Mouse (Mus musculus): ENCODE results near the gene Znrd1. TPM values are rescaled to one million over a fixed set of nuclear protein-coding genes. Genes with fewer than 3 reads are reported as not detected.
"Not testable (repeated sequence)": the region's sequence is repeated elsewhere in the genome, so short reads cannot be mapped to it uniquely, and the experiment has no call there.

Gene Znrd1
- 88.5 and 96.7 TPM in 2 replicates for polyA plus RNA-seq (2016; fragmentation: Nextera tagmentation; extraction: Ambion mirVana)

- H3K36me3 ChIP-seq, result peaks cover 28% of the 10 kb centered on the region
- under 1% methylated on average over 46 of the region's 46 CpGs for WGBS
- DNase-seq (ENCODE audit: low spot score), result peak; percentile 94
- H3K4me1 ChIP-seq, result peaks cover 20% of the 10 kb centered on the region
- no peaks in the 10 kb centered on the region for H3K9me3 ChIP-seq (replicated peaks)
- H3K27me3 ChIP-seq (ENCODE audit: low read depth, poor library complexity, severe bottlenecking), result no peaks in the 10 kb centered on the region
- peak within 1 kb of the TSS; percentile 88 for H3K27ac ChIP-seq (replicated peaks)
- H3K4me3 ChIP-seq, result peak within 1 kb of the TSS; percentile 82
Observed at GRCm38 (mm10) chr17:36957999-36958743, at the start of gene Znrd1, which contains the start of gene Znrd1as. Gene Znrd1 (minus strand): TSS chr17:36958559. Gene Znrd1as (plus strand): TSS chr17:36958592.

DNA sequence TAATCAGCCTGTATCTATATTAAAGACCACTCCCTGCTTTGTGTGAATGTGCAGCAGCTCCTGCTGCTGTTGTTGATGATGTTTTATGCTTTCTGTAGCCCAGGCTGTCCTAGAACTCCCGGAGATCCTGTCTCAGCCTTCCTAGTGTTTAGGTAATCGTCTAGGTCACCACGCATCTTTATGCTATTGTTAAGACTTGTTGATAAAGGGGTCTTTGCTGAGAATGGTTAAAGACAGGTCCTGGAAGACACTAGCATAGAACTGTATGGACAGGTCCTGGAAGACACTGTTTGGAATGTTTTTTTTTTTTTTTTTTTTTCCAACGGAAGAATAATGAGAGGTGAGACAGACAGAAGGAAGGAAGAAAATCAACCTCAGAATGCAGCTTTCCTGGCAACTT lies 45.0 kb upstream of the Znrd1 start:
- Histone ChIP-seq H3K4me3 (peak overlapping the region; percentile 67), H3K27me3 (ENCODE audit: low read depth, poor library complexity, severe bottlenecking) (no peaks in the 10 kb centered on the region), H3K27ac (replicated peaks) (peak overlapping the region; percentile 93), H3K9me3 (replicated peaks) (no peaks in the 10 kb centered on the region), H3K36me3 (peaks cover 41% of the 10 kb centered on the region), H3K4me1 (peaks cover 18% of the 10 kb centered on the region)
- no peak for DNase-seq (ENCODE audit: low spot score)
- 55% methylated on average over 4 of the region's 4 CpGs for WGBS

DNA sequence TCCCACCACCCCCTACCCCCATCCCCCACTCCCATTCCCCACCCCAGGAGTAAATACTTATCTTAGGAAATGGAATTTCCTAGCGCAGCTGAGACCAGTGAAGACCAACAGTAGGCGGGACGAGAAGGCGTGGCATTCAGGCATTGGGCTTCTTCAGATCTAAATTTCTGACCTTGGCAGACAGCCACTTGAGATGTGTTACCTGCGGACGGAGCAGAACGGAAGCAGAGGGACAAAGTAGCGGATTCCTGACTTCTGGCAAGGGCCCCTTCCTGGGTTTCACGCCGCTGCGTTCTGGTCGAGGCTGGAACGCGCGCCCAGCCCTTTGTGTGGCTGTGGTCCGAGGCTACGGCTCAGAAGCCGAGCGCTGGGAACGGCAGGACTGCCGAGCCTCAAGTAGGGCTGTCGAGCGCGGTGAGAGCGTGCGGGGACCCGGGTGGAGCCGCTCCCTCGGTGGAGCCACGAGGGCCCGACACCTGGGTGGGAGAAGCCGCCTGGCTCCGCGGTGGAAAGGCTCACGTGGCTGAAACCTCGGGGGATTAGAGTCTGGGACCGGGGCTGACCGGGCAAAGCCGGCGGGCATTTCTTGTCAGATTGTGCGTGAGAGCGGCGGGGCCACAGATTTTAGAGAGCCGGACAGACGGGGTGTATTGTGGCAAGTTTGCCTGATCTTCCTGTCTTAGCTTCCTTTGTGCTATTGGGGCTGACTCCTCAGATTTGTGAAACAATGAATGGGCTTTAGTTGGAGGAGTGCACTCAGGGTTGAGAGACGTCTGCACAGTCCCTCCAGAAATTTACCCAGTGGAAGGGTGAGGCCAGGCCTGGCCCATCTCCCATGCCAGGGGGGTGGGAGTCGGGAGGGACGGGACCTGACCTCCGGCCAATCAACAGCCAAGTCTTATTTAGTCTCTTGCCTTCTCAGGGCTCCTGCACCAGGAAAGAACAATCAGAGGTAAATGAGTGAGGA lies 44.3 kb upstream of the Znrd1 start:
- H3K4me1 ChIP-seq, result peaks cover 18% of the 10 kb centered on the region
- DNase-seq (ENCODE audit: low spot score), result peak; percentile 76
- H3K9me3 ChIP-seq (replicated peaks), result no peaks in the 10 kb centered on the region
- 1% methylated on average over 49 of the region's 49 CpGs for WGBS
- H3K4me3 ChIP-seq, result peak overlapping the region; percentile 67
- peaks cover 34% of the 10 kb centered on the region for H3K36me3 ChIP-seq
- H3K27ac ChIP-seq (replicated peaks), result peak overlapping the region; percentile 93
- H3K27me3 ChIP-seq (ENCODE audit: low read depth, poor library complexity, severe bottlenecking), result no peaks in the 10 kb centered on the region

- no peak for DNase-seq (ENCODE audit: low spot score)
- H3K4me1 ChIP-seq, result peaks cover 18% of the 10 kb centered on the region
- H3K9me3 ChIP-seq (replicated peaks), result no peaks in the 10 kb centered on the region
- 95% methylated on average over 7 of the region's 7 CpGs for WGBS
- peaks cover 16% of the 10 kb centered on the region for H3K36me3 ChIP-seq
- no peaks in the 10 kb centered on the region for H3K27me3 ChIP-seq (ENCODE audit: low read depth, poor library complexity, severe bottlenecking)
- H3K4me3 ChIP-seq, result peak within 1 kb of the TSS; percentile 67
- peak within 1 kb of the TSS; percentile 93 for H3K27ac ChIP-seq (replicated peaks)
Observed at GRCm38 (mm10) chr17:37000863-37001262, 42.5 kb upstream of the Znrd1 start, which contains the start of gene Zfp57. Gene Zfp57 (plus strand): TSS chr17:37001163.

- no peaks in the 10 kb centered on the region for H3K9me3 ChIP-seq (replicated peaks)
- no peaks in the 10 kb centered on the region for H3K36me3 ChIP-seq
- H3K4me3 ChIP-seq, result no peak overlapping the region
- no peaks in the 10 kb centered on the region for H3K27me3 ChIP-seq (ENCODE audit: low read depth, poor library complexity, severe bottlenecking)
- no peak for DNase-seq (ENCODE audit: low spot score)
- no peak overlapping the region for H3K27ac ChIP-seq (replicated peaks)
- H3K4me1 ChIP-seq, result peaks cover 14% of the 10 kb centered on the region
- WGBS, result 76% methylated on average over 2 of the region's 2 CpGs
Observed at GRCm38 (mm10) chr17:36998477-36998876, 40.1 kb upstream of the Znrd1 start.

DNA sequence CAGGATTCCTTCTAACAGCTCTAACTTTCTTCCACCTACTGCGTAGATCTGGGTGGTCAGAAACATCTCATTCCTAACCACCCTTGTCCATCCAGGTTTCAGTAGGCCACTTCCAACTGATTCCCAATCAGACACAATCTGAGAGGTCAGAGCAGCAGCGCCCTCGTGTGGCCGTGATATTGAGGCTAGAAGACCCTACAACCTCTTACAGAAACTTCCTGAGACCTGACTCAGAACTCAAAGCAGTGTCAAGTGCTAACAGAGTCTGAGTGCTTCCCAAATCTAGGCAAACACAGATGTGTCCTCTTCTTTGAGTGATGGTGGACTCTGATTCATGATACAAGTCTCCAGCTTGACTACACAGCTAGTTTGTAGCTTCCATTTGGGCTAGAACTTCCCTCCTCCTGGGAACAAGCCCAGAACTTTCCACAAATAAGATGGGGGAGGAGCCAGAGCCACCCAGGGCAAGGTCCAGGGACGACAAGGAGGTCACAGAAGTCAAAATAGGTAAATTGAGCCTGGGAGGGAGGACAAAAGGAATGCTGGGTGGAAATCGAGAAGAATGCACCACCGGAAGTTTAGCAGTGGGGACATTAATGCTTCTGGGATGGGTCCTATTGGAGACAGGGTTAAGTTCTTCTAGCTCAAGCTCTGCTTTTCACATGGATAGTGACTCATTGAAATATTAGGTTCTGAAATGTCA lies 38.8 kb upstream of the Znrd1 start:
- no peaks in the 10 kb centered on the region for H3K9me3 ChIP-seq (replicated peaks)
- H3K27me3 ChIP-seq (ENCODE audit: low read depth, poor library complexity, severe bottlenecking), result no peaks in the 10 kb centered on the region
- H3K4me1 ChIP-seq, result peaks cover 4% of the 10 kb centered on the region; the same call in 1 of the 2 replicates
- no peak overlapping the region for H3K4me3 ChIP-seq
- H3K36me3 ChIP-seq, result no peaks in the 10 kb centered on the region
- whole genome bisulfite sequencing, result 28% methylated on average over 7 of the region's 7 CpGs
- DNase-seq (ENCODE audit: low spot score), result peak; percentile 83
- H3K27ac ChIP-seq (replicated peaks), result no peak overlapping the region

- no peak for DNase-seq (ENCODE audit: low spot score)
- Histone ChIP-seq H3K36me3 (no peaks in the 10 kb centered on the region), H3K4me3 (no peak overlapping the region), H3K27ac (replicated peaks) (no peak overlapping the region), H3K27me3 (ENCODE audit: low read depth, poor library complexity, severe bottlenecking) (peaks cover 9% of the 10 kb centered on the region), H3K4me1 (no peaks in the 10 kb centered on the region), H3K9me3 (replicated peaks) (no peaks in the 10 kb centered on the region)
- WGBS, result 48% methylated on average over 3 of the region's 3 CpGs
Observed at GRCm38 (mm10) chr17:36995448-36995847, 37.1 kb upstream of the Znrd1 start.

GRCm38 (mm10) chr17:36994528-36994927 lies 36.2 kb upstream of the Znrd1 start:
- no peaks in the 10 kb centered on the region for H3K9me3 ChIP-seq (replicated peaks)
- no peak overlapping the region for H3K27ac ChIP-seq (replicated peaks)
- H3K36me3 ChIP-seq, result no peaks in the 10 kb centered on the region
- no peak for DNase-seq (ENCODE audit: low spot score)
- H3K27me3 ChIP-seq (ENCODE audit: low read depth, poor library complexity, severe bottlenecking), result peaks cover 16% of the 10 kb centered on the region
- WGBS, result 96% methylated on average over 2 of the region's 2 CpGs
- no peaks in the 10 kb centered on the region for H3K4me1 ChIP-seq
- H3K4me3 ChIP-seq, result no peak overlapping the region

DNA sequence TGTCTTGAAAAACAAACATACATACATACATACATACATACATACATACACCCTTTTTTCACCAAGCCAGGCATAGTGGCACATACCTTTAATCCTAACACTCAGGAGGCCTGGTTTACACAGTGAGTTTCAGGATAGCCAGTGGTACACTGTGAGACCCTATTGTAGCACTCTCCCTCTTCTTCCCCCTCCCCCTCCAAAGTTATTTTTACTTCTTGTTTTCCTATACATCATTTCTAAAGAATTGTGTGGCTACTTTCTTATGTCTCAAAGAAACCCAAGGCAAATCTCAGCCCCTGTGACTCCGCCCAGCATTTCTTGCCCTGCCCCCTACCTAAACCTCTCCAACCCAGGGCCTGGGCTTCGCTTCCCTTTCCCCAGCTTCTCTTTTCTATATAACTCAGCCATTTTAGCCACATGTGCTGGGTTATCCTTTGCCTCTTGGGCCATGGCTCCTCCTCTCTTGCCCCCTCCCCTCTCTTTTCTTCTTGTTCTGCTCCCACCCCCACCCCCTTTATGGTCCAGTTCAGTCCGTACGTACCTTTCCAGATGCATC lies 35.5 kb upstream of the Znrd1 start:
- H3K9me3 ChIP-seq (replicated peaks), result no peaks in the 10 kb centered on the region
- H3K27me3 ChIP-seq (ENCODE audit: low read depth, poor library complexity, severe bottlenecking), result peaks cover 23% of the 10 kb centered on the region
- H3K27ac ChIP-seq (replicated peaks), result no peak overlapping the region
- H3K4me3 ChIP-seq, result no peak overlapping the region
- 86% methylated on average over 4 of the region's 4 CpGs for WGBS
- no peaks in the 10 kb centered on the region for H3K36me3 ChIP-seq
- no peak for DNase-seq (ENCODE audit: low spot score)
- 0 out of 2 replicates have a peak, but pooled peaks cover under 1% of the 10 kb centered on the region for H3K4me1 ChIP-seq

GRCm38 (mm10) chr17:36992336-36993104 lies 34.2 kb upstream of the Znrd1 start:
- DNase-seq (ENCODE audit: low spot score), result no peak
- Histone ChIP-seq H3K4me3 (no peak overlapping the region), H3K4me1 (peaks cover 6% of the 10 kb centered on the region; the same call in 1 of the 2 replicates), H3K9me3 (replicated peaks) (no peaks in the 10 kb centered on the region), H3K27me3 (ENCODE audit: low read depth, poor library complexity, severe bottlenecking) (peaks cover 36% of the 10 kb centered on the region), H3K27ac (replicated peaks) (no peak overlapping the region), H3K36me3 (no peaks in the 10 kb centered on the region)
- 83% methylated on average over 3 of the region's 3 CpGs for WGBS

- H3K36me3 ChIP-seq; H3K9me3 ChIP-seq (replicated peaks); H3K27ac ChIP-seq (replicated peaks); H3K4me1 ChIP-seq; DNase-seq (ENCODE audit: low spot score); H3K4me3 ChIP-seq: not testable (repeated sequence)
- WGBS, result 88% methylated on average over 6 of the region's 6 CpGs
- peaks cover 49% of the 10 kb centered on the region for H3K27me3 ChIP-seq (ENCODE audit: low read depth, poor library complexity, severe bottlenecking)
Observed at GRCm38 (mm10) chr17:36990630-36991029, 32.3 kb upstream of the Znrd1 start.
